Mouse (Mus musculus) liver, embryonic 14.5 days (tissue): ENCODE results near the gene Idi2. TPM values are rescaled to one million over a fixed set of nuclear protein-coding genes. Genes with fewer than 3 reads are reported as not detected.
"Not testable (repeated sequence)": the region's sequence is repeated elsewhere in the genome, so short reads cannot be mapped to it uniquely, and the experiment has no call there.

Source experiments
- ATAC-seq: fragments of 200-750 bp; cut with Nextera tagmentation; 2 replicates; pipeline ENCODE4 v1.8.0; 2017; ENCODE audit warnings: moderate number of reproducible peaks, mild to moderate bottlenecking, moderate library complexity; ENCODE audit not compliant: insufficient read depth
- DNase-seq, 3 experiments: peaks; one replicate each; pipeline ENCODE4 v3.0.0-alpha.2; 2012 to 2013; ENCODE audit warnings: low read depth in 3 of 3, low spot score in 3 of 3
- H3K27ac ChIP-seq: fragments of 300-500 bp; sonication (generic); 2 replicates; pipeline ENCODE4 v1.5.1; 2014; ENCODE audit warnings: moderate library complexity, mild to moderate bottlenecking, control low read depth, inconsistent platforms
- H3K27me3 ChIP-seq: fragments of 300-500 bp; sonication (generic); 2 replicates; pipeline ENCODE4 v1.6.1; 2014; ENCODE audit warnings: mild to moderate bottlenecking, low read length, moderate library complexity; ENCODE audit not compliant: control insufficient read depth, insufficient read depth
- H3K36me3 ChIP-seq: fragments of 300-500 bp; sonication (generic); replicated peaks from 2 replicates; pipeline ENCODE4 v1.6.1; 2014; ENCODE audit warnings: low read depth; ENCODE audit not compliant: control insufficient read depth, insufficient read depth
- H3K4me1 ChIP-seq, 2 experiments: fragments of 200-500 bp in 1 of 2; fragments of 300-500 bp in 1 of 2; sonication (generic) in 1 of 2; replicated peaks; 2 replicates each; pipeline ENCODE4 v1.6.1; 2012 to 2014; ENCODE audit warnings: antibody characterized with exemption in 1 of 2, inconsistent platforms in 1 of 2, low read length in 1 of 2; ENCODE audit not compliant: control insufficient read depth in 2 of 2, insufficient read depth in 2 of 2
- H3K4me2 ChIP-seq: fragments of 300-500 bp; sonication (generic); 2 replicates; pipeline ENCODE4 v1.6.1; 2014; ENCODE audit warnings: low read depth, mild to moderate bottlenecking, control low read depth, moderate library complexity
- H3K4me3 ChIP-seq, 2 experiments: fragments of 200-500 bp in 1 of 2; fragments of 300-500 bp in 1 of 2; sonication (generic) in 1 of 2; 2 replicates each; pipeline ENCODE4 v1.5.1; 2012 to 2014; ENCODE audit warnings: low read depth in 2 of 2, low read length in 2 of 2, mild to moderate bottlenecking in 2 of 2, control low read depth in 1 of 2, inconsistent platforms in 1 of 2, moderate library complexity in 1 of 2; ENCODE audit not compliant: insufficient read depth in 1 of 2
- H3K9ac ChIP-seq: fragments of 300-500 bp; sonication (generic); replicated peaks from 2 replicates; pipeline ENCODE4 v1.6.1; 2014; ENCODE audit warnings: mild to moderate bottlenecking, control low read depth, moderate library complexity
- H3K9me3 ChIP-seq: fragments of 300-500 bp; sonication (generic); 2 replicates; pipeline ENCODE4 v1.6.1; 2016; ENCODE audit warnings: low read length, mixed read lengths; ENCODE audit not compliant: control insufficient read depth
- CTCF ChIP-seq: IDR thresholded peaks from 2 replicates; pipeline ENCODE4 v1.5.1; 2016; ENCODE audit warnings: antibody characterized with exemption, low read depth, control low read depth
- EP300 ChIP-seq: IDR thresholded peaks from 2 replicates; pipeline ENCODE4 v1.6.1; 2016; ENCODE audit warnings: antibody characterized with exemption, low read depth
- WGBS: fragments of 180-500 bp; shearing (Covaris S2); extraction: QIAGEN DNeasy Blood & Tissue Kit; methylation state at CpG from one replicate; pipeline ENCODE4 v1.1.7; 2014; ENCODE audit not compliant: insufficient replicate concordance; 5-methylcytosine and 5-hydroxymethylcytosine counted together
- polyA plus RNA-seq, 2 experiments: library from polyadenylated mRNA; depleted of rRNA in 1 of 2; stranded (reverse) in 1 of 2; unstranded in 1 of 2; fragments of >200 nt; fragmentation: Nextera tagmentation in 1 of 2; extraction: Ambion mirVana in 1 of 2; gene quantifications; 2 replicates each; pipeline versions ENCODE4 v1.2.1 to v1.2.3; 2012 to 2014

The Idi2 gene
- polyA plus RNA-seq (2012; rRNA removed) (not detected in 2 replicates), polyA plus RNA-seq (2014; fragmentation: Nextera tagmentation; extraction: Ambion mirVana) (not detected in 2 replicates)

GRCm38 (mm10) chr13:8952563-8952962 is at the start of gene Idi2:
Gene Idi2 (plus strand): TSS chr13:8952863.
- not testable (repeated sequence) for H3K4me1 ChIP-seq, H3K4me3 ChIP-seq, H3K36me3 ChIP-seq, H3K9ac ChIP-seq, H3K27me3 ChIP-seq, DNase-seq, H3K9me3 ChIP-seq, ATAC-seq, H3K27ac ChIP-seq, H3K4me2 ChIP-seq

DNA sequence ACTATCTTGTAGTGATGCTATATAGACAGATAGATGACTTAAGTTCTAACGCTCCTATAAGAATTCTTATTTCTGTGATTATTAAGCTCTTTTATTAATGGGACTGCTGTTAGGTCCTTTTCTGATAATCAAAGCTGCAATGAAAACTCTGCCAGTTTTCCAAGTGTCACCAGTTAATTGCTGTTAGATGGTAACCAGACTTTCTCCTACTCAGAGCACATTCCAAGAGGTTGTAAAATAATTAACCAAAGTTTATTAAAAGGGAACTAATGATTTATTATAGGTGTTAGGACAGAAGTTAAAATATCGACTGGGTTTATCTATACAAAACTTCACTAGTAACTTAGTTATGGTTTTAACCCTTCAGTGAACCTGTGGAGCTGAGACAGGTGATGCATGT is 46.7 kb upstream of the Idi2 start:
- WGBS = 60% methylated on average over 2 of the region's 2 CpGs

DNA sequence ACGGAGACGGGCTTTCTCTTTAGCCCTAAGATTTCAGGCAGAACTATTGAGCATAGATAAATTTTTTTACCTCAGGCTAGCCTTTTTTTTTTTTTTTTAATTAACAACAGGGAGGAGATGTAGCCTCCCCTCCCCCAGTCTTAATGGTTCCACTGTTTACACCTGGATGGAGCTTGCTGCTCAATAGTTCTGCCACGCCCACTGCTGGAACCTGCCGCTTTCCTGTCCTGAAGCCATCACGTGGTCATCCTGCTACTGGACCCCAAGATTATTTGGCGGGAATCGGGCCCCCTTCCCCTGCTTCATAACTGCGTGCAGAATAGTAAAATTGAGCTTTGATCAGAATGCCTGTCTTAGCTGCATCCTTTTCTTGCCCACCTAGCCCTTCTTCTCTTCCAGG is 38.8 kb upstream of the Idi2 start:
- not testable (repeated sequence) for H3K36me3 ChIP-seq, ATAC-seq, DNase-seq, H3K9me3 ChIP-seq, H3K4me2 ChIP-seq, H3K4me3 ChIP-seq, H3K27me3 ChIP-seq, H3K27ac ChIP-seq, H3K4me1 ChIP-seq, H3K9ac ChIP-seq
- 74% methylated on average over 8 of the region's 8 CpGs for WGBS

More for the DNA sequence above, 46.7 kb upstream of the Idi2 start:
- H3K27me3 ChIP-seq, ATAC-seq, H3K9me3 ChIP-seq, H3K36me3 ChIP-seq, H3K4me2 ChIP-seq, DNase-seq, H3K9ac ChIP-seq, H3K4me3 ChIP-seq, H3K27ac ChIP-seq, H3K4me1 ChIP-seq: not testable (repeated sequence)

DNA sequence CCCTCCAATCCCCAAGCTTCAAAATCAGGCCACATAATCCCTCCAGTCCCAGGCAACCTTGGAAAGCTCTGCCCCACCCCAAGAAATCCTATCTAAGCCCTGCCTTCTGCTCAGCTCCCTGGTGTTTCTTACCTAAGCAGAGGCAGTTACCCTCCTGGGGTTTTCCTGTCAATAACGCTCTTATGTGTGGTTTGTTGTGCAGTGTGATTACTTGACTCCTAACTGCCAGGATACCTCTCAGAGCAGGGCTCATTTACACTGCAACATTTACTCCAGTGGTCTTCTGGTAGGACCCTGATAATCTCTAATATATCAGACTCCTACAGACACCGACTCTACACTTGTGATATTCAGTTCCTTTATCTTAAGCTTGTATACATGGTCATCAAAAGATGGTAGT is 19.2 kb upstream of the Idi2 start:
- DNase-seq = no peak

DNA sequence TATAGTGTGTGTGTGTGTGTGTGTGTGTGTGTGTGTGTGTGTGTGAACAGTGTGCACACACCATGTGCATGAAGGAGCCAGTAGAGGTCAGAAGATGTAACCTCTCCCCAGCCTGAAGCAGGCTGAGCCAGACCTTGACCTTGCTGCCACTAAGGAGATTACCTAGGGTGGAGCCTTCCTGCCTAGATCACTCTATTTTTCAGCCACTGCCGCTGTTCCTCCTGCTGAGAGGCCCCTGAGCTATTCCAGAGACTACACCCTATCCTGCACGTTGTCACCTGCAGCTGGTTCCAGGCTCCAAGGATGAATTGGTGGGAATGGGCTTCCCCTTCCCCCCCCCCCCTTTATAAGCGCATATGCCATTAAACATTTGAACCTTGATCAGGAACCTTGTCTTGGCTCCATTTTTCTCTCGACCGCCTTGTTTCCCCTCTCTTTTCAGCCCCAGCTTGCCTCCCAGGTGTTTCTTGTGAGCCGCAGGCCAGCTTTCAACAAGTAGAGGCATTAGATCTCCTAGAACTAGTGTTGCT is 15.0 kb upstream of the Idi2 start:
- WGBS = 56% methylated on average over 6 of the region's 6 CpGs
- not testable (repeated sequence) for H3K9ac ChIP-seq, DNase-seq, ATAC-seq, H3K36me3 ChIP-seq, H3K27ac ChIP-seq, H3K9me3 ChIP-seq, H3K27me3 ChIP-seq, H3K4me1 ChIP-seq, H3K4me3 ChIP-seq, H3K4me2 ChIP-seq

More for the DNA sequence above, 19.2 kb upstream of the Idi2 start:
- no peaks in the 10 kb centered on the region for H3K4me1 ChIP-seq
- TF ChIP-seq EP300 (no peak), CTCF (no peak)
- no peak overlapping the region for H3K9ac ChIP-seq
- no peaks in the 10 kb centered on the region for H3K27me3 ChIP-seq
- H3K27ac ChIP-seq = no peak overlapping the region
- ATAC-seq = peak; percentile 45; the same call in 1 of the 2 replicates
- H3K4me2 ChIP-seq = no peak overlapping the region
- 20% methylated on average over 2 of the region's 2 CpGs for WGBS
- H3K9me3 ChIP-seq = no peaks in the 10 kb centered on the region
- no peaks in the 10 kb centered on the region for H3K36me3 ChIP-seq
- no peak overlapping the region for H3K4me3 ChIP-seq

- not testable (repeated sequence) for H3K27ac ChIP-seq, DNase-seq, H3K36me3 ChIP-seq, H3K9ac ChIP-seq, H3K4me2 ChIP-seq, H3K9me3 ChIP-seq, H3K4me3 ChIP-seq, ATAC-seq, H3K4me1 ChIP-seq, H3K27me3 ChIP-seq
- 42% methylated on average over 4 of the region's 4 CpGs for WGBS
Measured at GRCm38 (mm10) chr13:8941110-8941509, 11.6 kb upstream of the Idi2 start.

DNA sequence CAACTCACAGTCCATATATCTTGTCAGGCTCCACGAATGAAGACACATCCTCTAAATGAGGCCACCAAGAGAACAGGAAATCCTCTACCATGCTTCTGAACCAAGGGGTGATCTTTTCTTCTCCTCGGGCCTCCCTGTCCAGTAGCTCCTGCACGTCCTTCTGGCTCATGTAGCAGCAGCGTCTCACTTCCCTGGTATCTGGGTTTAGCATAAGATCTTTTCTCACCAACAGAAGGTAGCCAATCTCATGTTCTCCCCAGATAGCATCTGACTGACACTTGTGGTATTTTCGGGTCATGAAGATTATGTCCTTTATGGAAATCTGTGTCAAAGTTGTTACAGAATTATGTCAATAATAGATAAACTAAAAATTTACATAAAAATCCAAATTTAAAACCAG is 11.0 kb upstream of the Idi2 start:
- not testable (repeated sequence) for H3K27ac ChIP-seq, H3K4me3 ChIP-seq, H3K9me3 ChIP-seq, H3K27me3 ChIP-seq, H3K36me3 ChIP-seq, H3K9ac ChIP-seq, DNase-seq, H3K4me2 ChIP-seq, H3K4me1 ChIP-seq
- WGBS = no CpG with 5 or more reads among the region's 5 CpGs
- 0 out of 2 replicates have a peak, but pooled peaks have one; percentile 19 for ATAC-seq

GRCm38 (mm10) chr13:8943828-8944227 is 8.8 kb upstream of the Idi2 start:
- not testable (repeated sequence) for H3K4me3 ChIP-seq, H3K27me3 ChIP-seq, H3K36me3 ChIP-seq, DNase-seq, H3K9ac ChIP-seq, H3K4me2 ChIP-seq, H3K27ac ChIP-seq, H3K9me3 ChIP-seq, H3K4me1 ChIP-seq
- ATAC-seq = peak; percentile 57; the same call in 1 of the 2 replicates
- no CpG with 5 or more reads among the region's 5 CpGs for WGBS
